Mouse (Mus musculus) adrenal gland, postnatal 25 days (tissue): ENCODE results near the gene Clcn5. TPM values are rescaled to one million over a fixed set of nuclear protein-coding genes. Genes with fewer than 3 reads are reported as not detected.

Source experiments
- DNase-seq: peaks from one replicate; pipeline ENCODE4 v3.0.0; 2021; ENCODE audit warnings: mixed read lengths
- microRNA-seq, 2 experiments: library from miRNA; unstranded; fragments of <30 nt; microRNA quantifications; one replicate each; pipeline ENCODE4 v1.2.0; 2021
- total RNA-seq: library from RNA; stranded (reverse); gene quantifications from 2 replicates; pipeline ENCODE4 v1.2.3, GENCODE M21; 2021

Gene Clcn5
- total RNA-seq, 1 experiment from 2014 or later, result 29.7 TPM

DNA sequence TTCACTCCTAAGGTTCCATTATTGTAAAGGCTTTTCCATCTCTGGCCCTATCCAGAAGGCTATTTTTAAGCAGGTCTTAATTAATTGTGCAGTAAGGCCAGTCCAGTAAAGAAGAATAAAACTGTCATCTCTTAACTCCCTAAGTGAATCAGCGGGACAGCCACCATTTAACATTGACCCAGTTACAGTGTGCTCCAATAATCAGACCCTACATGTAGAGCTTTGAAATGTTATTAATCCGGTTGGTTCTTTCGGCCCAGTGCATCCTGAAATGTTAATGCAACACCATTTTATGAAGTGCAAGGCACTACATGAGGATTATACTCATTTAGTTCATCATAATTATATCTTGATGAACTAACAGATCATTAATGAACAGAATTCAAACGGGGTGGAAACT is 128.3 kb downstream of the Clcn5 start:
- no peak for DNase-seq

DNA sequence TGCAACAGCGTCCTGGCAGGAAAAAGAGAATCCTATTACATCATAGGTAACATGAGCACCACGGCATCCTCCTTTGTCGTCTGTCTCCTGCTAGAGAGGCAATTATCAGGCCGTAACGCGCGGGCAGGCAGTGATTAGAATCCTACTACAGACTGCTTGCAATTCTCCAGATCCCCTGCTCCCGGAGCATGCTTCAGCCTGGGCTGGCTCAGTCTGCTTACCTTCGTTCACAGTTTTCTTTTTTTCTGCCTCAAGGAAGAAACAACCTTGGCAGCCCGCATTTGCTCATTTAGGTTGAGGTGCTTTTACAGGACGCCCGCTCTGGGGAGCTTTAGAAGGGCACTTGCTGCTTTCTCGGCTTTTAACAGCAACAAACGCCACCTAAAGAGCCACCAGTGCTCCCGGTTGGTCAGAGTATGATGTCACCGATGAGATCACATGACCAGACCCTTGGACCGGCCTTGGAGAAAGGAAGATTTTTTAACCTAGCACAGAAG is 130.8 kb downstream of the Clcn5 start:
- peak; percentile 5 for DNase-seq

DNA sequence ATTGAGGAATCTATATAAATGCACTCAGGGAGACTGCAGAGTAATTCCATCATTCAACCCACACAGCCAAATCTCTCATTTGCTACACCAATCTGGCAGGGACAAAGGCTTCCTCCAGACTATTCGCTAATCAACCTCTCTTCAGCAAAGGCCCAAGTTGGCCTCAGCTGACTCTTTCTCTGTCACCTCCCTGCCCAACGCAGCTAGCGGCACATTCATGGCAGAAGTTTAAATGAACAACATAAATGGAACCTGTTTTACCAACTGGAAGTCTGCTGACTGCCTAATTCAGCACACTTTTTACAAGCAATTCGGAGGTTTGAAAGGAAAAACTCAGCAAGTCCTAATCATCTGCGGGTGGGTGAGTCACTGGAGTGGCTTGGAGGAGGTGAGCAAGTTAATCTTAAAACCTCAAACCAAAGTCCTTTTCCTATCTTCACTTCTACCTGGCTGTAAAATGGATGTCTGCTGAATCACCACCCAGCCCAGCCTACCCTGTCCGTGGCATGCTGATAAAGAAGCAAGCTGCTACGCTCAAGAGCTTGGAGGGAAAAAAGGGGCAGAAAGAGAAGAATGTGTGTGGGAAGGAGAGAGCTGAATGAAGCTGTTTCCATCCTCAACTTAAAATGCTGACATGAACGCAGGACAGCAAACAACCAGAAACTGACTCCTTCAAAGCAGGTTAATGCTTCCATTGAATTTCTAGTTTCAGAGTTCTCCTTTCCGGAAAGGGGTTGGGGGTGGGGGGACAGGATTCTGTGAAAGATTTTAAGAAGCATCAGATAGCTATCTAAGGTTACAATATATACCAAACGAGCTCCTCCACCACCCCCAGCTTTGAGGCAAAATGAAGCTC is 131.5 kb downstream of the Clcn5 start:
- DNase-seq, result peak; percentile 1

DNA sequence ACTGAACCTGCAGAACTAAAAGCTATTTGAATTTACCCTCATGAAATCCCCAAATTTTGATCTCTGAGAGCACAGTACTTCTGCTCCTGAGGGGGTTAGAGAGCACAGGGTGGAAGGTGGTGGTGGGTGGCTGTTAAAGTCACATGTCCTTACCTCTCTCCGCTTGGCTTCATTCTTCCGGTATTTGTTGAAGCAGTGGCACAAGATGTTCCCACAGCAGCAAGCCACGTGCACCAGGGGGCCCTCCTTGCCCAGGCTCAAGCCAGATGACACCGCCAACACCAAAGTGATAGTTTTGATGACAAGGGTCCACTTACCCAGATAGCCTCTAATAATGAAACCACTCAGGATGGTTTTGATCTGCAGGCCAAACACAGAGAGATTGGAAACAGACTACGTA is 149.0 kb downstream of the Clcn5 start:
- no peak for DNase-seq

GRCm38 (mm10) chrX:7168799-7169198 is 150.4 kb downstream of the Clcn5 start:
- no peak for DNase-seq

GRCm38 (mm10) chrX:7157976-7158375 is 161.2 kb downstream of the Clcn5 start:
- DNase-seq, result no peak

- DNase-seq, result no peak
These were observed 163.0 kb downstream of the Clcn5 start for GRCm38 (mm10) chrX:7156026-7156732.

DNA sequence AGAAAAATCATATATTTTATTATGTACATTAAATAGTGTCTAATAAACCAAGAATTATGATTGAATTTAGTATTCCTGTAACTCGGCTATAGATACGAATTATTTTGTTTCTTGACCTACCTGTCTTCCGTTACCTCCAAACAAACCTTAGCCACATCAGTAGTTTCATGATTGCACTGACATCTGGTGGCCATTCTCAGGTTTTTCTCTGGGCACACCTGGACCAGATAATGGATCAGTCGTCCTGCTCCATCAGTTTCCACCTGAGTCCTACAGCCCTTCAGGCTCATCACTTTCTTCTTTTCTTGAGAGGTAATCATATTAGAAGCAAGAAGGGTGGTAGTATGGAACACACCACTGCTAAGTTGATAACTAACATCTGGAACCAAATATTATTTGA is 169.0 kb downstream of the Clcn5 start:
- no peak for DNase-seq

- DNase-seq, result no peak
These were observed 173.0 kb downstream of the Clcn5 start for GRCm38 (mm10) chrX:7146156-7146555.

DNA sequence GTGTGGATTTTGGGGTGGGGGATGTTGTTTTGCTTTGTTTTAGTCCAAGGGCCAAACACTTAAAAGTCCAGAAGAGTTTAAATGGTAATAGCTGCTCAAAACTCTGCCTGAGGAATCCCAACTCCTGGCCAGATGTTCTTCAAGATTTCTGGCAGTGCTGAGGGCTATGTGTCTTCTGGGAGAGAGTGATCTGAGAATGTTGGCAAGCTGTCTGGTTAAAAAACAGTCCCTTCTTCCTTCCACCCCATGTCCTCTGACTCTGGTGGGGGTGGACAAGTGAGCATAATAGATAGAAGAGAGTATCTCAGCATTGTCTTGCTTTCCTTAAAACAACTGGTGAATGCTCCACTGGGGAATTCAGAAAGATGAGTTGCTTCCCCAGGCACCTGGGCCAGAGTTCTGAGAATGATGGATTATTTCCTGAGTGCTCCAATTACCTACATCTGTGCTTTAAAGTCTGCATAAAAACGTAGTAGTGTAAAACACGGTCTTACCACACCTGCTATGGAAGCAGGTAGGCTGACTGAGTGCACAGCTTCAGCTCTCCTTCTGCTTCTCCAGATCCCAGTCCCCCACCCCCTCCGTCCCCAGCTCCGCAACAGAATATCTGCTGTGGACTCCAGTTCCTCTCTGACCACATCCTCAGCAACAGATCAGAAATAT is 197.4 kb downstream of the Clcn5 start:
- no peak for DNase-seq

- no peak for DNase-seq
These were observed 204.3 kb downstream of the Clcn5 start for GRCm38 (mm10) chrX:7114885-7115284.

Small RNA genes lying within 50 kb of the gene (microRNA-seq; reads per million reads assigned to microRNA genes)
- gene Mir188 (307 to 397 reads per million in 2 experiments), gene Mir362 (66.9 to 106 reads per million in 2 experiments), gene Mir500 (285 to 364 reads per million in 2 experiments), gene Mir501 (324 to 578 reads per million in 2 experiments), gene Mir532 (1,326 to 1,651 reads per million in 2 experiments)

Other genes with a start within 250 kb of the Clcn5 start
- gene Usp27x, start 56.5 kb upstream of the Clcn5 start, total RNA-seq, result 20.9 and 26.4 TPM in 2 replicates